Mouse (Mus musculus) brain, embryonic 14.5 days (tissue): ENCODE measurements around the gene Large1.

Experiments used
- CTCF ChIP-seq: fragments of 200-500 bp; IDR thresholded peaks from 2 replicates; pipeline ENCODE4 v1.5.1; 2012; ENCODE audit warnings: inconsistent platforms, mild to moderate bottlenecking, moderate library complexity, borderline replicate concordance; ENCODE audit not compliant: insufficient read depth, insufficient read length; ENCODE audit errors: extremely low read depth
- POLR2A ChIP-seq: fragments of 200-500 bp; IDR thresholded peaks from 2 replicates; pipeline ENCODE4 v1.6.1; 2012; ENCODE audit warnings: mild to moderate bottlenecking, inconsistent platforms, borderline replicate concordance; ENCODE audit not compliant: poor library complexity, insufficient read depth, insufficient read length, severe bottlenecking; ENCODE audit errors: extremely low read depth

GRCm38 (mm10) chr8:73112332-73112895, 240.9 kb downstream of the Large1 start:
- TF ChIP-seq CTCF (no peak), POLR2A (no peak)
